Mouse (Mus musculus): ENCODE measurements around the gene Apon. TPM values are rescaled to one million over a fixed set of nuclear protein-coding genes. Genes with fewer than 3 reads are reported as not detected.
A peak's percentile ranks its signal among the peaks of the same experiment; 100 is the strongest.

Apon gene
- total and polyA plus RNA-seq, 2 experiments, result 227 to 456 TPM

- peak; percentile 96 for DNase-seq (ENCODE audit: extremely low read depth, low read depth, low spot score)
- no peaks in the 10 kb centered on the region for H3K27me3 ChIP-seq (ENCODE audit: control insufficient read depth, insufficient read depth, low read length)
- H3K4me3 ChIP-seq (ENCODE audit: insufficient read depth, low read depth, low read length), result peak within 1 kb of the TSS; percentile 63
- H3K79me2 ChIP-seq (ENCODE audit: control insufficient read depth, insufficient read depth, low read length), result peaks cover 3% of the 10 kb centered on the region; the same call in 1 of the 2 replicates
- H3K27ac ChIP-seq (replicated peaks; ENCODE audit: insufficient read depth, low read depth, low read length), result peak within 1 kb of the TSS; percentile 97
- no peak for TF ChIP-seq CTCF (IDR thresholded peaks at IDR 0.05; ENCODE audit: low read depth, low read length)
- TF ChIP-seq POLR2A (IDR thresholded peaks at IDR 0.05; ENCODE audit: extremely low read depth, insufficient read depth, low read length), result 0 out of 2 replicates have a peak, but pooled peaks have one; percentile 10
- under 1% methylated on average over 37 of the region's 37 CpGs for WGBS
- peak within 1 kb of the TSS; percentile 80 for H3K9ac ChIP-seq (ENCODE audit: low read depth, low read length)
- peaks cover 5% of the 10 kb centered on the region; the same call in 1 of the 2 replicates for H3K4me1 ChIP-seq (ENCODE audit: control insufficient read depth, insufficient read depth, low read length)
- H3K36me3 ChIP-seq (ENCODE audit: control insufficient read depth, insufficient read depth, low read length), result peaks cover 3% of the 10 kb centered on the region; the same call in 1 of the 2 replicates
Observed at GRCm38 (mm10) chr10:128303126-128304021, 49.5 kb downstream of the Apon start, which contains the start of gene Pan2. Gene Pan2 (plus strand): TSS chr10:128303335.

Other genes with a start within 250 kb of the Apon start
- gene Hsd17b6, start 246.5 kb upstream of the Apon start, total RNA-seq (2014; rRNA removed), result 468 and 651 TPM in 2 replicates
- 229 and 364 TPM in 2 replicates for gene Hsd17b6, start 246.5 kb upstream of the Apon start, polyA plus RNA-seq (2012; rRNA removed)
- gene Prim1, start 238.9 kb upstream of the Apon start, total RNA-seq (2014; rRNA removed), result 3.5 and 5.5 TPM in 2 replicates
- gene Prim1, start 238.9 kb upstream of the Apon start, polyA plus RNA-seq (2012; rRNA removed), result 1.3 and 1.5 TPM in 2 replicates
- gene Naca, start 218.5 kb upstream of the Apon start, total RNA-seq (2014; rRNA removed), result 353 and 448 TPM in 2 replicates
- gene Naca, start 218.5 kb upstream of the Apon start, polyA plus RNA-seq (2012; rRNA removed), result 170 and 182 TPM in 2 replicates
- 90.4 and 97.3 TPM in 2 replicates for gene Ptges3, start 195.1 kb upstream of the Apon start, total RNA-seq (2014; rRNA removed)
- 24.8 and 30.9 TPM in 2 replicates for gene Ptges3, start 195.1 kb upstream of the Apon start, polyA plus RNA-seq (2012; rRNA removed)
- 1,653 and 1,721 TPM in 2 replicates for gene Atp5b, start 170.8 kb upstream of the Apon start, total RNA-seq (2014; rRNA removed)
- 2,471 and 2,841 TPM in 2 replicates for gene Atp5b, start 170.8 kb upstream of the Apon start, polyA plus RNA-seq (2012; rRNA removed)
- gene Baz2a, start 162.5 kb upstream of the Apon start, total RNA-seq (2014; rRNA removed), result 6.6 and 9.1 TPM in 2 replicates
- gene Baz2a, start 162.5 kb upstream of the Apon start, polyA plus RNA-seq (2012; rRNA removed), result 9.7 and 12.3 TPM in 2 replicates
- gene Rbms2, start 73.8 kb upstream of the Apon start, total RNA-seq (2014; rRNA removed), result 8.0 and 9.6 TPM in 2 replicates
- gene Rbms2, start 73.8 kb upstream of the Apon start, polyA plus RNA-seq (2012; rRNA removed), result 21.2 and 23.2 TPM in 2 replicates
- 485 and 986 TPM in 2 replicates for gene Gls2, start 59.6 kb upstream of the Apon start, total RNA-seq (2014; rRNA removed)
- 1,667 and 2,920 TPM in 2 replicates for gene Gls2, start 59.6 kb upstream of the Apon start, polyA plus RNA-seq (2012; rRNA removed)
- gene Spryd4, start 42.3 kb upstream of the Apon start, total RNA-seq (2014; rRNA removed), result 20.8 and 21.1 TPM in 2 replicates
- gene Spryd4, start 42.3 kb upstream of the Apon start, polyA plus RNA-seq (2012; rRNA removed), result 30.2 and 33.1 TPM in 2 replicates
- not detected in 2 replicates for gene Mip, start 28.3 kb upstream of the Apon start, total RNA-seq (2014; rRNA removed)
- gene Mip, start 28.3 kb upstream of the Apon start, polyA plus RNA-seq (2012; rRNA removed), result not detected in 2 replicates
- 1.6 and 1.7 TPM in 2 replicates for gene Timeless, start 22.0 kb upstream of the Apon start, total RNA-seq (2014; rRNA removed)
- 0.75 and 1.1 TPM in 2 replicates for gene Timeless, start 22.0 kb upstream of the Apon start, polyA plus RNA-seq (2012; rRNA removed)
- 1,199 and 1,422 TPM in 2 replicates for gene Apof, start 14.6 kb downstream of the Apon start, total RNA-seq (2014; rRNA removed)
- 2,021 and 2,079 TPM in 2 replicates for gene Apof, start 14.6 kb downstream of the Apon start, polyA plus RNA-seq (2012; rRNA removed)
- 17.0 and 17.6 TPM in 2 replicates for gene Stat2, start 16.5 kb downstream of the Apon start, total RNA-seq (2014; rRNA removed)
- 26.3 and 46.6 TPM in 2 replicates for gene Stat2, start 16.5 kb downstream of the Apon start, polyA plus RNA-seq (2012; rRNA removed)
- gene Il23a, start 44.7 kb downstream of the Apon start, total RNA-seq (2014; rRNA removed), result not detected in 2 replicates
- not detected in 2 replicates for gene Il23a, start 44.7 kb downstream of the Apon start, polyA plus RNA-seq (2012; rRNA removed)
- gene Pan2, start 49.2 kb downstream of the Apon start, total RNA-seq (2014; rRNA removed), result 9.1 and 11.8 TPM in 2 replicates
- gene Pan2, start 49.2 kb downstream of the Apon start, polyA plus RNA-seq (2012; rRNA removed), result 12.7 and 20.3 TPM in 2 replicates
- 89.5 and 107 TPM in 2 replicates for gene Cnpy2, start 68.4 kb downstream of the Apon start, total RNA-seq (2014; rRNA removed)
- 69.0 and 72.0 TPM in 2 replicates for gene Cnpy2, start 68.4 kb downstream of the Apon start, polyA plus RNA-seq (2012; rRNA removed)
- gene Cs, start 83.6 kb downstream of the Apon start, total RNA-seq (2014; rRNA removed), result 57.1 and 60.1 TPM in 2 replicates
- 99.6 and 115 TPM in 2 replicates for gene Cs, start 83.6 kb downstream of the Apon start, polyA plus RNA-seq (2012; rRNA removed)
- 19.9 and 20.7 TPM in 2 replicates for gene Coq10a, start 114.9 kb downstream of the Apon start, total RNA-seq (2014; rRNA removed)
- 57.9 and 65.7 TPM in 2 replicates for gene Coq10a, start 114.9 kb downstream of the Apon start, polyA plus RNA-seq (2012; rRNA removed)
- 5.6 and 9.3 TPM in 2 replicates for gene Ankrd52, start 123.0 kb downstream of the Apon start, total RNA-seq (2014; rRNA removed)
- gene Ankrd52, start 123.0 kb downstream of the Apon start, polyA plus RNA-seq (2012; rRNA removed), result 11.8 and 14.8 TPM in 2 replicates
- 2.4 and 3.2 TPM in 2 replicates for gene Slc39a5, start 147.1 kb downstream of the Apon start, total RNA-seq (2014; rRNA removed)
- 2.0 and 8.9 TPM in 2 replicates for gene Slc39a5, start 147.1 kb downstream of the Apon start, polyA plus RNA-seq (2012; rRNA removed)
- 12.9 and 17.0 TPM in 2 replicates for gene Nabp2, start 157.4 kb downstream of the Apon start, total RNA-seq (2014; rRNA removed)
- gene Nabp2, start 157.4 kb downstream of the Apon start, polyA plus RNA-seq (2012; rRNA removed), result 22.3 and 27.9 TPM in 2 replicates
- 5.1 and 6.6 TPM in 2 replicates for gene Rnf41, start 157.6 kb downstream of the Apon start, total RNA-seq (2014; rRNA removed)
- 5.9 TPM in 2 replicates for gene Rnf41, start 157.6 kb downstream of the Apon start, polyA plus RNA-seq (2012; rRNA removed)
- 13.8 and 21.9 TPM in 2 replicates for gene Smarcc2, start 205.2 kb downstream of the Apon start, total RNA-seq (2014; rRNA removed)
- 63.1 and 64.5 TPM in 2 replicates for gene Smarcc2, start 205.2 kb downstream of the Apon start, polyA plus RNA-seq (2012; rRNA removed)
- gene Myl6, start 240.0 kb downstream of the Apon start, total RNA-seq (2014; rRNA removed), result 477 and 556 TPM in 2 replicates
- gene Myl6, start 240.0 kb downstream of the Apon start, polyA plus RNA-seq (2012; rRNA removed), result 553 and 575 TPM in 2 replicates
- gene Myl6b, start 244.6 kb downstream of the Apon start, total RNA-seq (2014; rRNA removed), result 0.28 and 0.47 TPM in 2 replicates
- 1.1 and 1.6 TPM in 2 replicates for gene Myl6b, start 244.6 kb downstream of the Apon start, polyA plus RNA-seq (2012; rRNA removed)